Mouse (Mus musculus) adrenal gland, postnatal 4 days (tissue): ENCODE data around the gene Zfp354c. TPM values are rescaled to one million over a fixed set of nuclear protein-coding genes. Genes with fewer than 3 reads are reported as not detected.
A peak's percentile ranks its signal among the peaks of the same experiment; 100 is the strongest.

Experiments used
- DNase-seq, 2 experiments: peaks; one replicate each; pipeline ENCODE4 v3.0.0; 2021 to 2022; ENCODE audit warnings: low spot score in 2 of 2, mixed read lengths in 2 of 2
- long read RNA-seq, 2 experiments: library from polyadenylated mRNA; stranded (forward); transcript quantifications; one replicate each; pipeline ENCODE4 v2.0.0; 2021
- total RNA-seq, 2 experiments: library from RNA; stranded (reverse); gene quantifications; 2 replicates each; pipeline ENCODE4 v1.2.3; 2021

Gene Zfp354c
- total RNA-seq, result 10 to 100 TPM; 13.8 to 18.4 TPM
- long read RNA-seq, experiment 1, partial matches to known transcripts, result 0 of 1 reads
- long read RNA-seq, experiment 1, other reads (novel, unspliced or antisense), result 1 of 1 reads
- long read RNA-seq, experiment 2, full-length matches to known transcripts, result 1 of 8 reads
- long read RNA-seq, experiment 2, partial matches to known transcripts, result 1 of 8 reads
- long read RNA-seq, experiment 2, other reads (novel, unspliced or antisense), result 6 of 8 reads

DNA sequence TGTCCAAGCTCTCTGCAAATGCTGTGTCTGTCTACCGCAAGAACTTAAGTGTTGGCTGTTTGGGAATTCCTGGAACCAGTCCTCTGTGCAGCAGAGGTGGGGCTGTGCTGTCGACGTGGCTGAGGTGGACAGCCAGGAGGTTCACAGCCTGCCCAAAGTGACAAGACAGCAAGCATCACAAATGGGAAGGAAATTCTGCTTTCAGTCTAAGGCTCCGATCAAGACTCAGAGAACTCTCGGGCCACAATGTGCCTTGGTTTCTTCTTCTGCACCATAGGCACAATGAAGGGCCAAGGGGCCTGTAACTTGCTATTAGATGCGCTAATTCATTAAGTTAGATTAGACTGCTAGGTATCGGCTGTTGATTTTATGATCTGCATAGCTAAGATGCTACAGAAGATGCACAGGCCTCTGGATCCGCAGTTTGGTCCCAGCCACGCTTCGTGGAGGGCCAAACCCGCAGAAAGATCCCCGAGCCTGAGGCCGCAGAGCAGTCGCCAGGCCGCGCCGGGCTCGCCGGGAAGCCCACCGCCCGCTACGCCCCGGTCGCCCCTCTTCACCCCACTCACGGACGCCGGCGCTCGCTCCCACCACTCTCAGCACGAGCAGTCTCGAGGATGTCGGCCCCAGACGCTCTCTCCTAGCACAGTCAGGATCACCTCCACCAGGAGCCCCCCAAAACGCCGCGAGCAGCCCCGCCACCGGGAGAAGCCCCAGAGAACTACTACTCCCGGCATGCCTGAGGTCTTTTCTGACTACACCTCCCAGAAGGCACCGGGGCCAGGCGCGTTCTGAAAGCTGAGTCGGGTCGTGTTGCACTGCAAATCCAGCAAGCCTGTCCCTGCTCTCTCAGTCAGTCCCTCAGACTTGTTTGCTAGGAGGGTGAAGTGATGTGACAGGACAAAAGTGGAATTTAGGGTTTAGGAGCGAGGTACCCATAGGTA lies at the start of gene Zfp354c:
Gene Zfp354c (minus strand): TSS at position 715 of the 944 bp plus-strand sequence.
- peak; percentile 60 to 78 for DNase-seq

DNA sequence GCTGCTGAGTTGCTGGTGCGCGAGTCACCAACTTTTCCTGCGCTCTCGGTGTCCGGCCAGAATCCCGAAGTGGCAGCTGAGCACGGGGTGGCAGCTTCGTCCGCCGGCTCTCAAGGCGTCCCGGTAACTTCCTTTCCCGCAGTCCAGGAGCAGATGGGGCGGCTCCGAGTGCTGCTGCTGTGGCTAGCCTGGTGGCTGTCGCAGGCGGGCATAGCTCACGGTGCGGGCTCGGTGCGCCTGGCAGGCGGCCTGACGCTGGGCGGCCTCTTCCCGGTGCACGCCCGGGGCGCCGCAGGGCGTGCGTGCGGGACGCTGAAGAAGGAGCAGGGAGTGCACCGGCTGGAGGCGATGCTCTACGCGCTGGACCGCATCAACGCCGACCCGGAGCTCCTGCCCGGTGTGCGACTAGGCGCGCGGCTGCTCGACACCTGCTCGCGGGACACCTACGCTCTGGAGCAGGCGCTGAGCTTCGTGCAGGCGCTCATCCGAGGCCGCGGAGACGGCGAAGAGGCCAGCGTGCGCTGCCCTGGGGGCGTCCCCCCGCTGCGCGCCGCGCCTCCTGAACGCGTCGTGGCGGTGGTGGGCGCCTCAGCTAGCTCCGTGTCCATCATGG lies 23.6 kb upstream of the Zfp354c start:
- no peak for DNase-seq

DNA sequence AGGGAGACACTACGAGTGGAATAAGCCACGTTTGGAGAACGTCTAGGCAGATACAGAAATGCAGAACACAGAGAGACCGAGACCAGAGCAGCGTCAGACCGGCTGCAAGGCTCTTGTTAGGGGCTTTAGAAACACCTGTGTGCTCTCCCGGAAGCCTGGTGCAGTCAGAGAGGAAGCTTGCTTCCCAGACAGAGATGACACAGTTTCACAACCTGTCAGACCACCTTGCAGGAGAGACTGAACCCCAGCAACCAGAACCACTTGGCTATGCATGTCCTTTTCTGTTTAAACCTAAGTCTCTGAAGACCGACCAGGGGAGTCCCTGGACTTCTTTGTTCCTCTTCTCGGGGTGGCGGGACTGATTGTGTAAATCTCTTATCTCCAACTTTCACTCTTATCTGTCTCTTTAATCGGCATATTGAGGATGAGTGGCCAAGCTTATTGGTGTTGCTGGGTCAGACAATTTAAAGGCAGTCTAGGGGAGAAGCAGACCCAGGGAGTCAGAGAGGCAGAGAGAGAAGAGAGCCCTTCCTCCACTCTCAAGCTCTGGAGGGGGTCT lies 22.7 kb upstream of the Zfp354c start, which contains the start of gene Grm6:
Gene Grm6 (plus strand): TSS at position 509 of the 559 bp plus-strand sequence.
- no peak for DNase-seq

DNA sequence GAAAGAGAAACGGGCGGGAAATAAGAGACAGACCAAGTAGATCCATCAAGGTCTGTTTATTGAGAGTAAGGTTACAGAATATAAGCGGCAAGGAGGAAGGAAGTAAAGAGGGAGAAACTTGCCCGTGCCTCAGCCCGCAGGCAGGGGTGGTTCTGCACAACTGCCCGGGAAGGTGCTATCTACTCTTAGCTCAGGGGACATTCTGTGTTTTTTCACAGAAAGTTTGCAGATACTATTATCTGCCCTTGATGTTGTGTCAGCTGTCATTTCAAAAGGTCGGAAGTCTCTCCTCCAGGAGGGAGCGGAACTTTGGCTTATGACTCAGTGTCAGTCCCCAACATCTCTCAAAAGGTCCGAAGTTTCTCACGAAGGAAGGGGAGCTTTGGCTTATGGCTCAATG lies 21.8 kb upstream of the Zfp354c start:
- DNase-seq, result no peak

DNA sequence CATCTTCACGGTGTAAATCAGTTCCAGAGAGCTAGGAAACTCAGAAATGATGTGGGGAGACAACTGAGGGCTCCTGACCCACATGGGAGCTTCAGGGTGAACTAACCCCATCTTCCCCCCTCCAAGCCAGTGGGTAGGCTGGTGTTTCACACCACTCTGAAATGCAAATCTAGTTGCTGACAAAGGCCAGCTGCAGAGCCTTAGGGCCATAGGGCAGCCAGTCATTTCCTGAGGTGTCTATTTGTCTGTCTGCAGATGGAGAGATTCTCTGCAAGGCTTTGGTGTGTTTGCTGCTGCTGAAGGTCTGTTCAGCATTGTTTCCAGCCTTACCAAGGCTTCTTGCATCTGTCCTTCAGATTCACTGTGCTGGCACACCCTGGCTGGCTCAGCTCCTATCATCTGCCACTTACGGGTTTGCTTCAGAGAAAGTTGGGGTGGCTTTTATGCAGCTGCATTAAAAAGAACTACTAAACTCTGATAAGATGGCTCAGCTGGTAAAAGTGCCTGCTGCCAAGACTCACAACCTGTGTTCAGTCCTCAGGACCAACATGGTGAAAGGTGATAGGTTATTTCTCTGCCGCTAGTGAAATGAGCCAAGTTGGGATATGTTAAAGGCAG lies 21.1 kb upstream of the Zfp354c start:
- DNase-seq, result no peak

DNA sequence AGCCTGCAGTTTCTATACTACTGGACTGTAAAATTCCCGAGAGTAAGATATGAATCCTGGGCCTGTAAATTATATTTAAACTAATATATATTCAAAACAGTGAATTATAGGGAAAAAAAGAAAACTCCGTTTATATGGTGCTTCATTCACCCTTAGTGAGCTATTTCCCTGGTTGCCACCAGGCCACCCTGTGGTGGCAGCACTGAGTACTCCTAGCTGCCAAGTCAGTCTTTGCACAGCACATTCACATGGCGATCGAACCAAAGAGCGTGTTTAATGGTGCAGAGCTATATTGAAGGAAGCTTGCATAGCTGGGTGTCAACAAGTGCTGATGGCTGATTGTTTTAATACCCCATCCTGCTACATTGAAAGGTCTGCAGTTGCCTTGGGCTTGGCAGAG lies 19.5 kb upstream of the Zfp354c start:
- DNase-seq, result no peak

DNA sequence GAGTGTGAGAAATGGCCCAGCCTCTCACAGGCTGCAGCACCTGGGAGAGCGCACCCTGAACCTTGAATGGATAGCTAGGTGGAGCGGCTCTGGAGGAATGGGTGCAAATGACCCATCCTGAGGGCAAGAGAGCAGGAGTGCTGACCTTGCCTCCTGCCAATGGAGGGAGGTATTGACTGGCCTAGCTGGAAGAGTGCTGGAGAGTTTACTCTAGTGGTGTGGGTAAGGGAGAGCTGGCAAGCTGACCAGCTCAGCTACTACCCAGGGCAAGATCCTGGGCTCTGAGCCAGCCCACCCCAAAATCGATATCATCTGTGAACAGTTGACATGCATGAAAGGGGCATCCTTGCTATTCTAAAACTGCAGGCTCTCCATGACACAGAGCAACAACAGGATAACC lies 18.4 kb upstream of the Zfp354c start:
- DNase-seq, result no peak

DNA sequence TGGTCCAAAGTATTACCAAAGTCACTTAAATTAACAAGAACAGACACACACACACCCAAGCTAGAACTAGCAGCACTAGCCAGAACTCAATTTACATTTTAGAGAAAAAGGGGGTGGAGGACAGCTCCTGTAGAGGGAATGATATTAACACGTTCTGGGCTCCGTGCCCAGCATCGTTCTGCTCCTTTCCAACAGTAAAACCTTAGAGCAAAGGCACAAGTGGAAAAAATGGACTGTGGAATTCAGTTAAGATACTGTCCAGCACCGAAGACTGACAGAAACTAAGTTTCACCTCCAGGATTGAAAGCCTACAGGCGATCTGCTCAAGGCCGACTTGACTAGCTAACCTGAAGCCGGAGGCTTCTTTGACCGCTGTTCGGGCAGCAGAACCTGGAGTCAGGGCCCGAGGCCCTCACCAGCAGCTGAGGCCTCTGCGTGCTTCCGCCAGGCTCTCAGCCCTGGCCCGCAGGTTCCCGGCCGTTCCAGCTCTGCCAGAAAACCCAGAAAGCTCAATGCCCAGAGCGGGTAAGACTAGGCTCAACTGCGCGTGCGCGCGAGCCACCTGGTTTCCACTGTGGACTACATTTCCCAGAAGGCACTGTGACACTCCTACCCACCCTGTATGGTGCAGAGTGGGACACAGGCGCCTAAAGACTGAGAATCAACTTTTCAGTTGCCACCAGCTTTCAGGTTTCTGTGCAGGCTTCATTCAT lies 13.7 kb upstream of the Zfp354c start, which contains the start of gene Zfp879:
Gene Zfp879 (minus strand): TSS at position 530 of the 713 bp plus-strand sequence.
- peak; percentile 52 to 81 for DNase-seq

DNA sequence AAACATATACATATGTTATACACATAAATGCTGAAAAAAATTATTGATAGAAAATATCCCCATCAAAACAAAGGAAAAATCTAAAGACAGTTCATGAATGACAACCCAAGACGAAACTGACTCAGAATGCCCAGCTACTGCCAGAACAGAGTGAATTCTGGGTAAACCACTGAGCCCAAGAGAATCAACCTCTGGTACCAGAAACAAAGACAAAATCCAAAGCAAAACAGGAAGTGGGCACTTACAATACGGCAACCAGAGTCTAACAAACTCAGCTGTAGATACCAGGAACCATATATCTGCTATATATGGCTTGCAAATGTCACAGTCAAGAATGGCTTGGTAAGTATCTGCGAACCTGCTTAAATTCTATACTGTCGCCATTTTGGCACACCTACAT lies 8.2 kb upstream of the Zfp354c start:
- DNase-seq, result no peak

DNA sequence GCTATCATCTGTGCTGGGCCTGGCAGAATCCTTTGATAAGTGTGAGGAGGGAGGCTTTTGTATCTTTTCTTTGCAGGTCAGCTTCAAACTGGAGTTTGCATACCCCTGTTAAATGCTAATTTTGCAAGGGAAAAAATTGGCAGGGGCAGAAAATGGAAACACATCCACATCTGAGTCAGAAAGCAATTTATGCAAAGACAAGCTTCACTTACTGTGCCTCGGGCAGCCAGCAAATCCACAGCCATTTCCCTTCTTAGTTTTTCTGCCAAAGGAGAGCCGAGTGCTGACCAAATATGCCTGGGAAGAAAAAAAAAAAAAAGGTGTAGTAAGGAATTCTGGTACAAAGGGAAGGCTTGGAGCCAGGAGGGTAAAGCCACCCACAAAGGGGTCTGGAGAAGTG lies 1.3 kb downstream of the Zfp354c start:
- DNase-seq, result no peak

DNA sequence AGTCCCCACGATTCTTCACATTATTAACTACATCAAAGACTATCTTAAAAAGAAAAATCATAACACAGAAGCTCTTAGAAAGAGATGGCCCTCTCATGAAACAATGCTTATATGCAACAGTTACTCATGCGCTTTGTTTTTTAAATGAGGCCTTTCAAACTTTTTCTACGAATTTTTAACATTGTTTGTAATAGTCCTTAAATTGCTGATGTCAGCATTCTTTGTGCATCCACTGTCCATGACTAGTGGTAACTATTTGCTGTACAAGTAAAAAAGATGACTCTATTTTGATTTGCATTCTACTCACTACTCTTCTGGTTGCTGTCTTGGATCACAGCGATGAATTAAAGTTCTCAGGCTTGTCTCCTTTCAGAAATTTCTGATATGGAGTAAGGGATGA lies 13.3 kb downstream of the Zfp354c start:
- DNase-seq, result no peak

DNA sequence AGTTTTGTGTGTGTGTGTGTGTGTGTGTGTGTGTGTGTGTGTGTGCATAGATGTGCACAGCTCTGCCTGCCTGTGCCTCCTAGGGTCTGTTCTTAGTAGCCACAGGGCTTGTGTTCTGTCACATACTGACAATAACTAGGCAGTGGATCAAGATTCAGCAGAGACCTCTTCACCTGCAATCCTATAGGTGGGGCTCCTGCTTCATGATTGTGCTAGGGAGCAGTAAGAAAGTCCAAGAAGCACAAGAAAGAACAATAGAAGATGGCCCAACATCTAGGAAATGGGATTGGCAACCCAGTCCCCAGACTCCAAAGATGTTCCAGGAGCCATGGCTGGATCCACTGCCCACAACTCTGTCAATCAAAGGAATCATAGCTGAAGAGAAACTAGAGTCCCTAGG lies 28.7 kb downstream of the Zfp354c start:
- DNase-seq, result no peak

DNA sequence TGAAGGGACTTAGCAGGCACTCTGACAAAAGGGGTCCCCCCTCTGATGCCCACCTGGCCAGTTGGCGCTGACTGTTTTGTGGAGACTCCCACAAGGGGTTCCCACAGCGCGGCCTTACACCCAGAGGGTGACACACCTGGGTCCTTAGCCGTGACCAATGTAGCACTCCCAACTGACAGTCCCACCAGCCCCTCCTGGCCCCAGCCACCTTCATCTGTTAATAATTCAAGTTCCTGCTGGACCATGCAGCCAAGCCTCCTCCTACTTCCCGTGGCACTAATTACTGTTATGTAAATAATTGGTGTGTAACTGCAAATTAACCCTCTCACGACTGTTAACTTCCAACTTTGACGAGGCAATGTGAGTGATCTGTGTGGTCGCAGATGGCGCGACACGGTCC lies 29.9 kb downstream of the Zfp354c start:
- no peak for DNase-seq

DNA sequence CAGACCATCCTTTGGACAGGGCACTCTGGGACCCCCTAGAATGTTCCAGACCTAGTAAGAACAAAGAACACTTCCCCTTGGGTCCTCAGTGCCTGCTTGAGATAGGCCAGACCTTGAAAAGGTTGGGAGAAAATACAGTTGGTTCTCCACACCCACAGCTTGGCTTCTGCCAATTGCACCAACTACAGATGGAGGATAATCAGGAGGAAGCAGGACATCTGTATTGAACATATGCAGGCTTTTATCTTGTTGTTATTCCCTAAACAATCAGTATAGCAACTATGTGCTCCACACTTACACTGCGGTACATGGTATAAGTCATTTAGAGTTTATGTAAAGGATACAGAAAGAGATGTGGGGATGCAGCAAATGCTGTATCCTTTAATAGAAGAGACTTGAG lies 56.5 kb downstream of the Zfp354c start:
- no peak for DNase-seq

DNA sequence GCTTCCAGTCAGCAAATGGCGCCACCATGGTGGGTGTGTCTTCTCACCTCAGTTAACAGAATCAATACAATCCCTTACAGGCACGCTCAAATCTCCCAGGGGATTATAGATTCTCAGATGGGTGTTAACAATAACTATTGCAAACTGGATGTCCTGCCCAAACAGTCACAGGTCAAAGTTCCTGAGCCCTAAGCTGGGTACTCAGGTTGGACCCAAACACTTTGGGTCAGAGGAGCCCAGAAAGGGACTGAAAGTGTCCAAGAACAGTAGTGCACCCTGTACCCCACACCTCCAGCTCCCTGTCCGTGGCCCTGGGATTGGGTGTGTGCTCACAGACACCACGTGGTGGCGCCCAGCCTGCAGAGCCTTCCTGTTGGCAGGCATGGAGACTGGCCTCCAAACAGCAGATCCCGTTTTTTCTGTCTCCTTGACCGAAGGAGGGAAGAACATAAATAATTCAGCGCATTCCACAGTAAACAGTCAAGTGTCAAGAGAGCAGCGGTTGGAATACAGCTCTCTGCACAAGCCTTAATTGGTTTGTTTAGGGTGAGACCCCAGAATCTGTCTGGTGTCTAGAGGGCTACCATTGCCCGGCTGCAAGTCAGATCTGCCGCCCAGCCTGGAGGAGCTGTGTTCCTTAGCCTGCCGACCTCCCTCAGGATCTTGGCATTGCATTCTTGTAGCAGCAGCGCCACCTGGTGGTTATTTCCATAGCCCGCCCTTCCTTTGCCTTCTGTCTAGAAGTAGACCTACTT lies 58.4 kb downstream of the Zfp354c start:
- DNase-seq, result peak; percentile 66 to 78

DNA sequence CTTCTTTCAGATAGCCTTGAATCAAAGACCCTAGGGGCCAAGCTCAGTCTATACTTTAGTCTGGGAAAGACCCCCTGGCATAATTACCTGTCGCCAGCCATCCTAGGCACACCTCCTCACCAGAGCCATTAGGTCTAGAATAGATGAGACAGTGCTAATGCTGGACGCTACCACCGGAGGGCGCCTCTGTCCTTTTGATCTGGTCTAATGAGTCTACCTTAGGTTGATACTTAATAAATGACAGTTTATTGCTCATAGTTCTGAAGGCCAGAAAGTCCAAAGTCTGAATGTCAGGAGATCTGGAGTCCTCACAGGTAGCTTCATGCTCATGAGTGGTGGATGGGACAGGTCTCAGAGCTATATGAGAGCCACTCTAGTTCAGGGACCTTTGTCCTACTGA lies 60.5 kb downstream of the Zfp354c start:
- no peak for DNase-seq

DNA sequence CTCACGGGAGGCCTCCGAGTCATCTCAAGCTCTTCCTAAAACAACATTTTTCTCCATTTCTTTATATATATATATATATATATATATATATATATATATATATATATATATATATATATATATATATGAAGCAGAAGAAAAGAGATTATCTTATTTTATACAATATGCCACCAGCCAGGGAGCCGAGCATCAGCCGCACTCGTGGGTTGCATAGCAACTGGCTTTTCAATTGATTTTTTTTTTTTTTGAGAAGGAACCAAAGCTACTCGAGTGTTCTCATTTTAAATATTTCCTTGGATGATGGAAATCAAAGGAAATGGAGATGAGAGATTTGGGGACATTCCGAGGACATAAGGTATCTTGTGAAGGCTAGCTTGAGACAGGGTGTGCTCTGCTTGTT lies 61.1 kb downstream of the Zfp354c start:
- DNase-seq, result no peak
